Mouse (Mus musculus) CH12.LX (cell line): Measurements from ENCODE around the gene Apobr.
A peak's percentile ranks its signal among the peaks of the same experiment; 100 is the strongest.

Source experiments
- CTCF ChIP-seq, 2 experiments: IDR thresholded peaks in 1 of 2; conservative IDR thresholded peaks in 1 of 2; 2 replicates each; pipeline ENCODE4 v1.5.1; 2011 to 2012; ENCODE audit warnings: low read depth in 2 of 2, low read length in 2 of 2, improper control_type of control experiment in 1 of 2, inconsistent platforms in 1 of 2, mild to moderate bottlenecking in 1 of 2, moderate library complexity in 1 of 2
- EP300 ChIP-seq: IDR thresholded peaks from 2 replicates; pipeline ENCODE4 v1.6.1; 2011; ENCODE audit warnings: low read length, improper control_type of control experiment
- GABPA ChIP-seq: IDR thresholded peaks from 2 replicates; pipeline ENCODE4 v1.6.1; 2012; ENCODE audit warnings: low read depth, low read length, improper control_type of control experiment, inconsistent platforms; ENCODE audit not compliant: insufficient replicate concordance
- MEF2A ChIP-seq: IDR thresholded peaks from 2 replicates; pipeline ENCODE4 v1.6.1; 2014; ENCODE audit warnings: low read depth, mild to moderate bottlenecking, inconsistent platforms, low read length, improper control_type of control experiment, borderline replicate concordance
- MXI1 ChIP-seq: IDR thresholded peaks from 2 replicates; pipeline ENCODE4 v1.6.1; 2011; ENCODE audit warnings: mild to moderate bottlenecking, low read depth, low read length, improper control_type of control experiment
- POLR2A ChIP-seq: IDR thresholded peaks from 2 replicates; pipeline ENCODE4 v1.6.1; 2011; ENCODE audit warnings: low read depth, mild to moderate bottlenecking, improper control_type of control experiment, low read length
- RCOR1 ChIP-seq: conservative IDR thresholded peaks from 2 replicates; pipeline ENCODE4 v1.6.1; 2012; ENCODE audit warnings: low read depth, mild to moderate bottlenecking, inconsistent platforms, low read length, improper control_type of control experiment
- SMC3 ChIP-seq: IDR thresholded peaks from 2 replicates; pipeline ENCODE4 v1.6.1; 2011; ENCODE audit warnings: low read depth, low read length, improper control_type of control experiment
- TBP ChIP-seq: conservative IDR thresholded peaks from 2 replicates; pipeline ENCODE4 v1.6.1; 2011; ENCODE audit warnings: low read depth, low read length, improper control_type of control experiment
- TCF12 ChIP-seq: IDR thresholded peaks from 2 replicates; pipeline ENCODE4 v1.6.1; 2014; ENCODE audit warnings: low read depth, mild to moderate bottlenecking, inconsistent platforms, low read length, improper control_type of control experiment
- ZC3H11A ChIP-seq: IDR thresholded peaks from 2 replicates; pipeline ENCODE4 v1.6.1; 2012; ENCODE audit warnings: low read depth, mild to moderate bottlenecking, inconsistent platforms, low read length, improper control_type of control experiment
- ZMIZ1 ChIP-seq: IDR thresholded peaks from 2 replicates; pipeline ENCODE4 v1.6.1; 2012; ENCODE audit warnings: low read depth, mild to moderate bottlenecking, inconsistent platforms, low read length, improper control_type of control experiment

DNA sequence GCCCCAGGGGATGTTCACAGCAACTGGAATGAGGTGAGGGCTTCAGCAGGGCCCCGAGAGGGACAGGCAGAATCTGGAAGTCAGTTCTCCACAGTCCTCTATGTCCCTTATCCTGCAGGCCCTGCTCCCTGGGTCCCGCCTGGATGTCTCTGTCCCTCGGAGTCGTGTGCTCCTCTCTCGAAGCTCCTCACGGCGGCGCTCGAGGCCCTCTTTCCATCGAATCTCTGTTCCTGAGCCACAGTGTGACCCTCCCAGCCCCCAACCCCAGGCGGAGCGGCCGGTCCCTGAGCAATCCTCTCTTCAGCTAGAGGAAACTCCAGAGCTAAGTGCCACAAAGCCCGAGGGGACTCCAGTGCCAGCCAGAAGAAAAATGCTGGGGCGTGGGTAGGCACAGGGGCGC is 3.0 kb downstream of the Apobr start:
- TF ChIP-seq CTCF (conservative IDR thresholded peaks at IDR 0.05 in 1 of 2, IDR thresholded peaks at IDR 0.05 in 1 of 2; ENCODE audit: low read depth in 2 of 2, low read length in 2 of 2) = no peak; a peak in 1 of 4 replicates
- no peak for TF ChIP-seq POLR2A
- TF ChIP-seq TCF12 = no peak
- no peak for TF ChIP-seq ZC3H11A
- TF ChIP-seq ZMIZ1 = no peak
- no peak for TF ChIP-seq TBP
- TF ChIP-seq MXI1 = no peak
- no peak for TF ChIP-seq RCOR1
- TF ChIP-seq EP300 = no peak
- TF ChIP-seq SMC3 = 0 out of 2 replicates have a peak, but pooled peaks have one; percentile 9
- TF ChIP-seq GABPA = no peak
- no peak for TF ChIP-seq MEF2A
